Mouse (Mus musculus) embryonic stem cell, embryonic (primary cell): ENCODE data around the gene Ipmk.

ENCODE experiments used
- CTCF ChIA-PET, 4 experiments: fragments of 300-600 bp in 2 of 4; fragments of 350-600 bp in 2 of 4; sonication (Branson Sonifier 250); formaldehyde crosslinking; loops; one replicate each; lab custom pipeline; 2022; ENCODE audit warnings: inconsistent platforms in 2 of 4; lab: Charles Lee
- POLR2A ChIA-PET, 4 experiments: fragments of 300-600 bp in 2 of 4; fragments of 350-600 bp in 2 of 4; sonication (Branson Sonifier 250); formaldehyde crosslinking; loops; one replicate each; lab custom pipeline; 2022; ENCODE audit warnings: antibody characterized with exemption in 4 of 4, inconsistent platforms in 1 of 4; lab: Charles Lee

Ipmk gene

DNA sequence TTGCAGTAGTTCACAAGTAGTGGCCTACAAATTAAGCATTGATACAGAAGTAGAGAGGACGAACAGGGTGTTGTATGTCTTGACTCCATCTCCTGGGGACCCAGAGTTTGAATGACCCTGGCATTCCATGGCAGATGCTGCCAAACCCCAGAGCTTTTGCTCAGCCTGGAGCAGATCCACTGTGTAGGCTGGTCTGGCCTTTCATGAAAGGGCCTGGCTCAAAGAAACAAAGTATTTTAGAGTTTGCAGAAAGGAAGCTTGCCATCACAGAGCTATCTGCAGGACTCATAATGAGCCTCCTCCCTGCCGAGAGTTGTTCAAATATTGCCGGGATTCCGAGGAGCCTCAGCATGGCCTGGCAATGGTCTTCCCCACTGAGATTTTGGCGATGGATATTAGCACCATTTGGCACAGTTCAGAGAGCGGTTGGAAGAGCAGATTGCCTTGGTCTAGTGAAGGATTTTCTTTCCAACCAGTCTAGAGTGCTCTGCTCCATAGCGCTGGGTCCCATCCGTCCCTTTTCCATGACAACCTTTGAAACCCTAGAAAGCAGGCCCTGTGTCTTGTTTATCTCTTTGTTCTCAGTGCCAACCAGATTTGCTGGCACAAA lies 129.0 kb downstream of the Ipmk start:
- ChIA-PET POLR2A (interaction anchor here in 1 of 4 experiments (1.7 kb wide), 1 partner anchor 14 kb away, joined by 3 read pairs; no protein-coding TSS in a partner anchor), CTCF (no interaction called here)

DNA sequence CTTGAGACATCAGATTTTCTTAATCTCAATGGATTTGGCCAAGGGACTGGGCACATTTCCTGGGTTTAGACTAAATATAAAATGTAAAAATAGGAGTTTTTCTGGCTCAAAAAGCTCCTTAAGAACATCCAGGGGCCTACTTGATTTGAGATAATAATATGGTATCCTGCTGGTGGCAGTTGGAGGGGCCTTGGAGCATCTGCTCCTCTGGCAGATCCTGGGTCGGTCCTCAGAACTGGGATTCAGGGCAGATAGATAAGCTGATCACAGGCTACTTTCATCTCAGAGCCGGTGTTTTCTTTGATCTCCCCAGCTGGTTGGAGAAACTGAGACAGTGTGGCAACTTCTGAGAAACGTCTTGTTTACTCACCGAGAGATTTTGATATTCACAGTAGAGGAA lies 129.6 kb downstream of the Ipmk start:
- ChIA-PET POLR2A (interaction anchor here in 1 of 4 experiments (1.7 kb wide), 1 partner anchor 14 kb away, joined by 3 read pairs; no protein-coding TSS in a partner anchor), CTCF (no interaction called here)

DNA sequence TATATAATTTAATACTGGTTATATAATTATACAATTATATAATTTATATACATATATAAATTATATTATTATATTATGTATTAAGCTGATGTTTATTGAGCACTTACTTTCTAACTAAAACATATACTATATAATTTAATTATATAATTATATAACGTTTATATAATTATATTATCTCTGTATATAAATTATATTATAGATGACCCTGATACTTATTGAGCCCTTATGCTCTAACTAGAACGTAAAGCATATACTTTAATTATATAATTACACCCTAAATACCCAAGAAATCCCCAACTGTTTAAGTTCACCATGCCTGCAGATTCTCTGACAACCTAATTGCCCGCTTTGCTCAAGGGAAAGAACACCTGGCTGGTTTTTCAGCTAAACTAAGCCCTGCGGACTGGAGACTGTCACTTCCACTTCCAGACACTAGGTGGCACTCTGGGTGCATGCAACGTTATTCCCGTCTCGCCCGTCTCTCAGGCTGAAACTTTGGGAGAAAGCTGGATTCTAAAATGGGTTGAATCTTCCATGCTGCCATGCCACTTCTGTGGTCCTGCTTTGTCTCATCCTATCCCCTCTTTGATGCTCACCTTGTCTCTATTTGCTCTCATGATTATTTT lies 132.2 kb downstream of the Ipmk start:
- ChIA-PET POLR2A (interaction anchor here in 1 of 4 experiments (0.5 kb wide), 1 partner anchor 52 kb away, joined by 5 read pairs; no protein-coding TSS in a partner anchor), CTCF (interaction anchor here (0.5 to 2.1 kb wide), 20 partner anchors 17 to 1573 kb away, joined by 3 to 10 read pairs (median 3); no protein-coding TSS in a partner anchor)
